ENCODE assay signal across 18 mouse cellular contexts in the genomic region with DNA sequence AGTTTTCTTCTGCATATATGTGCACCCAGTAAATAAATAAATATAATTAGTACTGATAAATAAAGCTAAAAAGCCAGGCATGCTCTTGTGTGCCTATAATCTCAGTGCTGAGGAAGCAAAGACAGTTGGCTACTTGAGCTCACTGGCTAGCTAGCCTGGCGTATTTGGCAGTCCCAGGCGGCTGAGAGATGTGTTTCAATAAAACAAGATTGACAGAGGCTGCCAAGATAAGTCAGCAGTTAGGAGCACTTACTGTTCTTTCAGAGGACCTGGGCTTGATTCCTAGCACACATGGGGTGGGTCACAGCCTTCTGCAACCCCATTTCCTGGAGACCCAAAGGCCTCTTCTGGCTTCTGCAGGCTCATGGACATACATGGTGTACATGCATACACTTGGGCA. TPM values are rescaled to one million over a fixed set of nuclear protein-coding genes. Genes with fewer than 3 reads are reported as not detected.
"Had no signal": no experiment of that assay in that cellular context is flagged by ENCODE, and none has a peak within 500 bp of the region (broad histone marks: within the 10 kb centered on the region; RNA-seq: fewer than 3 reads in every experiment).

No protein-coding gene starts in this region.

- H3K4me3 ChIP-seq: layer of hippocampus, adult 2 months; limb, embryonic 10.5 days; liver, embryonic 13.5 days; lung, embryonic 15.5 days; megakaryocyte, embryonic 14.5 days; neural tube, embryonic 13.5 days; stomach, embryonic 15.5 days had no signal

- H3K4me2 ChIP-seq: liver, embryonic 13.5 days; lung, embryonic 15.5 days; midbrain, embryonic 11.5 days; neural tube, embryonic 13.5 days; stomach, embryonic 15.5 days had no signal

- DNase-seq: kidney, adult 18-20 months; liver, embryonic 13.5 days; liver, postnatal 0 days; retina, postnatal 1 day; right cerebral cortex, postnatal 4 days; thymus, adult 2 months; thymus, postnatal 25 days had no signal

- H3K27ac ChIP-seq: kidney, postnatal 0 days; layer of hippocampus, adult 2 months; limb, embryonic 10.5 days; liver, embryonic 13.5 days; lung, embryonic 15.5 days; macrophage; neural tube, embryonic 13.5 days had no signal

- H3K9me3 ChIP-seq: limb, embryonic 10.5 days; liver, embryonic 13.5 days; lung, embryonic 15.5 days; megakaryocyte, embryonic 14.5 days; neural tube, embryonic 13.5 days; stomach, embryonic 15.5 days had no signal

- H3K36me3 ChIP-seq: liver, embryonic 13.5 days; lung, embryonic 15.5 days had no signal

- ATAC-seq: liver, postnatal 0 days; midbrain, embryonic 16.5 days had no signal

- H3K9ac ChIP-seq: liver, embryonic 13.5 days; liver, postnatal 0 days; lung, embryonic 15.5 days; neural tube, embryonic 13.5 days; stomach, embryonic 15.5 days had no signal

- H3K27me3 ChIP-seq: liver, embryonic 13.5 days; lung, embryonic 15.5 days; megakaryocyte, embryonic 14.5 days; neural tube, embryonic 13.5 days; stomach, embryonic 15.5 days had no signal

RNA-seq across cellular contexts. Expression of a gene that starts 53.8 kb away (rescaled TPM):
- polyA plus RNA-seq: macrophage; urinary bladder, adult 2 months had no signal
